Mouse (Mus musculus) myocyte (in vitro differentiated cells): Measurements from ENCODE around the gene Nrp2.

Experiments
- MAX ChIP-seq: IDR thresholded peaks from one replicate; pipeline ENCODE4 v1.6.1; 2011; ENCODE audit warnings: low read depth, mild to moderate bottlenecking, control low read depth
- MYOD1 ChIP-seq, 3 experiments: IDR thresholded peaks; one replicate each; pipeline ENCODE4 v1.6.1; 2011; ENCODE audit warnings: control low read depth in 2 of 3, low read depth in 2 of 3, mild to moderate bottlenecking in 2 of 3, moderate library complexity in 1 of 3; ENCODE audit not compliant: insufficient read length in 2 of 3, control insufficient read depth in 1 of 3
- MYOG ChIP-seq, 3 experiments: IDR thresholded peaks; one replicate each; pipeline ENCODE4 v1.6.1; 2011; ENCODE audit warnings: control low read depth in 2 of 3, low read depth in 2 of 3, mild to moderate bottlenecking in 2 of 3; ENCODE audit not compliant: insufficient read length in 2 of 3, control insufficient read depth in 1 of 3, insufficient read depth in 1 of 3
- POLR2A ChIP-seq: IDR thresholded peaks from one replicate; pipeline ENCODE4 v1.6.1; 2011; ENCODE audit warnings: low read depth, mild to moderate bottlenecking, control low read depth, moderate library complexity; ENCODE audit not compliant: insufficient read length
- POLR2AphosphoS2 ChIP-seq: IDR thresholded peaks from one replicate; pipeline ENCODE4 v1.6.1; 2011; ENCODE audit warnings: low read depth, control low read depth; ENCODE audit not compliant: insufficient read length
- REST ChIP-seq: IDR thresholded peaks from one replicate; pipeline ENCODE4 v1.6.1; 2011; ENCODE audit warnings: mild to moderate bottlenecking, control low read depth, moderate library complexity; ENCODE audit not compliant: insufficient read depth, insufficient read length
- TCF12 ChIP-seq: IDR thresholded peaks from one replicate; pipeline ENCODE4 v1.6.1; 2011; ENCODE audit warnings: mild to moderate bottlenecking, control low read depth; ENCODE audit not compliant: poor library complexity, insufficient read depth, severe bottlenecking
- USF1 ChIP-seq: IDR thresholded peaks from one replicate; pipeline ENCODE4 v1.6.1; 2011; ENCODE audit warnings: low read depth, mild to moderate bottlenecking, control low read depth, moderate library complexity

DNA sequence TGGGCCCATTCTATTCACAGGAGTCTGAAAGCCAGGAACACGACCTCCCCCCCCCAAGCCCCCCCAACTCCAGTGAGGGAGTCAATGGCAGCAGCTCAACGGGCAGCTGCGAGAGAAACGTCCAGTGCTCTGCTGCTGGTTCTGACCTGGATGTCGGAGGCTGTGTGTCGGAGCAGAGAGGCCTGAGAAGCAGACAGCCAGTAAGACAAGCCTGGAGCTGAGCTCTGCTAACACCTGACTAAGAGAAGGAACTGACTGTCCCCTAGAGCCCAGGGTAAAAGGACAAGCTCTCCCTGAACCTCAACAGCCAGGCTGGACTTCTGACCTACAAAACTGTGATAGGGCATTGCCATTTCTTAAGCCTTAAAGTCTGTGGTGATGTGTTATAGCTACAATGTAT, 48.6 kb upstream of the Nrp2 start:
- TF ChIP-seq MYOD1 (IDR thresholded peaks at IDR 0.05; ENCODE audit: control insufficient read depth in 1 of 3, insufficient read length in 2 of 3, low read depth in 2 of 3) = no peak
- no peak for TF ChIP-seq POLR2A
- TF ChIP-seq POLR2AphosphoS2 = no peak
- no peak for TF ChIP-seq MYOG (IDR thresholded peaks at IDR 0.05; ENCODE audit: control insufficient read depth in 1 of 3, insufficient read depth in 1 of 3, insufficient read length in 2 of 3, low read depth in 2 of 3)
- TF ChIP-seq USF1 = no peak
- TF ChIP-seq MAX = no peak
- no peak for TF ChIP-seq TCF12
- no peak for TF ChIP-seq REST
